Mouse (Mus musculus) gastrocnemius, adult 2 months (tissue): ENCODE measurements around the gene Gse1. TPM values are rescaled to one million over a fixed set of nuclear protein-coding genes. Genes with fewer than 3 reads are reported as not detected.

ENCODE experiments used
- DNase-seq: peaks from one replicate; pipeline ENCODE4 v3.0.0; 2022
- H3K27ac ChIP-seq: fragments of 200-600 bp; 2 replicates; pipeline ENCODE4 v1.8.1; 2022; ENCODE audit warnings: mild to moderate bottlenecking
- H3K4me3 ChIP-seq: fragments of 200-600 bp; 2 replicates; pipeline ENCODE4 v1.8.1; 2022; ENCODE audit warnings: mild to moderate bottlenecking, moderate library complexity
- CTCF ChIP-seq: fragments of 200-600 bp; IDR thresholded peaks from 2 replicates; pipeline ENCODE4 v1.8.1; 2022; ENCODE audit warnings: antibody characterized with exemption, mild to moderate bottlenecking, moderate library complexity
- intact Hi-C: fragments of 180-260 bp; cut with DNase I; formaldehyde crosslinking; loops from one replicate; pipeline ENCODE4 v1.15.1; 2025
- total RNA-seq, 2 experiments: library from RNA; stranded (reverse); gene quantifications; 2 replicates each; pipeline ENCODE4 v1.2.3; 2021

The Gse1 gene
- total RNA-seq, 2 experiments from 2014 or later, result 26.5 to 37.3 TPM

- TF ChIP-seq CTCF, result peak; percentile 40
- peak; percentile 88 for DNase-seq
- H3K27ac ChIP-seq, result peak overlapping the region; percentile 87
- intact Hi-C loops, result loop anchor here (5.0 kb wide), 1 partner anchor 121 kb away; no protein-coding TSS in a partner anchor
- H3K4me3 ChIP-seq, result peak overlapping the region; percentile 61
These were observed 188.5 kb downstream of the Gse1 start for GRCm38 (mm10) chr8:120416522-120417394.

- intact Hi-C loops, result loop anchor here (5.0 kb wide), 1 partner anchor 119 kb away; no protein-coding TSS in a partner anchor
These were observed 189.9 kb downstream of the Gse1 start for GRCm38 (mm10) chr8:120418188-120418587.

GRCm38 (mm10) chr8:120419675-120420074, 191.4 kb downstream of the Gse1 start:
- no peak overlapping the region for H3K27ac ChIP-seq
- no peak for TF ChIP-seq CTCF
- H3K4me3 ChIP-seq, result no peak overlapping the region
- peak; percentile 23 for DNase-seq
- intact Hi-C loops, result loop anchor here (5.0 kb wide), 2 partner anchors 37 to 118 kb away; no protein-coding TSS in a partner anchor

More at GRCm38 (mm10) chr8:120418188-120418587, 189.9 kb downstream of the Gse1 start:
- Histone ChIP-seq H3K4me3 (no peak overlapping the region), H3K27ac (no peak overlapping the region)
- TF ChIP-seq CTCF, result no peak
- no peak for DNase-seq

- no peak overlapping the region for H3K4me3 ChIP-seq
- no peak for DNase-seq
- TF ChIP-seq CTCF, result no peak
- intact Hi-C loops, result loop anchor here (5.0 kb wide), 1 partner anchor 38 kb away; no protein-coding TSS in a partner anchor
- H3K27ac ChIP-seq, result no peak overlapping the region
These were observed 192.0 kb downstream of the Gse1 start for GRCm38 (mm10) chr8:120420226-120420625.

- DNase-seq, result peak; percentile 91
- intact Hi-C loops, result loop anchor here (5.0 kb wide), 1 partner anchor 39 kb away; no protein-coding TSS in a partner anchor
- TF ChIP-seq CTCF, result peak; percentile 6; the same call in 1 of the 2 replicates
- Histone ChIP-seq H3K4me3 (no peak overlapping the region), H3K27ac (peak overlapping the region; percentile 78)
These were observed 193.4 kb downstream of the Gse1 start for GRCm38 (mm10) chr8:120421638-120422037.

- Histone ChIP-seq H3K4me3 (no peak overlapping the region), H3K27ac (peak overlapping the region; percentile 78)
- intact Hi-C loops, result loop anchor here (5.0 kb wide), 1 partner anchor 40 kb away; no protein-coding TSS in a partner anchor
These were observed 194.0 kb downstream of the Gse1 start for GRCm38 (mm10) chr8:120422236-120422635.

GRCm38 (mm10) chr8:120423576-120423975, 195.3 kb downstream of the Gse1 start:
- no peak overlapping the region for H3K27ac ChIP-seq
- no peak for DNase-seq
- intact Hi-C loops, result loop anchor here (5.0 kb wide), 1 partner anchor 41 kb away; no protein-coding TSS in a partner anchor
- no peak for TF ChIP-seq CTCF
- no peak overlapping the region for H3K4me3 ChIP-seq

More at GRCm38 (mm10) chr8:120422236-120422635, 194.0 kb downstream of the Gse1 start:
- DNase-seq, result no peak
- no peak for TF ChIP-seq CTCF

- Histone ChIP-seq H3K4me3 (no peak overlapping the region), H3K27ac (no peak overlapping the region)
- intact Hi-C loops, result loop anchor here (5.0 kb wide), 1 partner anchor 43 kb away; no protein-coding TSS in a partner anchor
- DNase-seq, result no peak
- no peak for TF ChIP-seq CTCF
These were observed 196.6 kb downstream of the Gse1 start for GRCm38 (mm10) chr8:120424829-120425198.

GRCm38 (mm10) chr8:120425199-120425941, 197.1 kb downstream of the Gse1 start:
- H3K27ac ChIP-seq, result no peak overlapping the region

GRCm38 (mm10) chr8:120426105-120426504, 197.8 kb downstream of the Gse1 start:
- H3K27ac ChIP-seq, result no peak overlapping the region
- no peak for DNase-seq
- no peak overlapping the region for H3K4me3 ChIP-seq
- intact Hi-C loops, result no loop called here
- no peak for TF ChIP-seq CTCF

More at GRCm38 (mm10) chr8:120425199-120425941, 197.1 kb downstream of the Gse1 start:
- H3K4me3 ChIP-seq, result no peak overlapping the region
- TF ChIP-seq CTCF, result no peak
- DNase-seq, result no peak
- intact Hi-C loops, result no loop called here

- H3K27ac ChIP-seq, result peak overlapping the region; percentile 58
- TF ChIP-seq CTCF, result no peak
These were observed 198.5 kb downstream of the Gse1 start for GRCm38 (mm10) chr8:120426622-120427385.

GRCm38 (mm10) chr8:120428492-120428891, 200.2 kb downstream of the Gse1 start:
- intact Hi-C loops, result no loop called here
- no peak for TF ChIP-seq CTCF
- Histone ChIP-seq H3K27ac (peak overlapping the region; percentile 16), H3K4me3 (no peak overlapping the region)
- peak; percentile 54 for DNase-seq

More at GRCm38 (mm10) chr8:120426622-120427385, 198.5 kb downstream of the Gse1 start:
- DNase-seq, result peak; percentile 69
- H3K4me3 ChIP-seq, result peak overlapping the region; percentile 11; the same call in 1 of the 2 replicates
- intact Hi-C loops, result no loop called here
